Mouse (Mus musculus) spleen, adult 2 months (tissue): ENCODE measurements around the gene Epha2. TPM values are rescaled to one million over a fixed set of nuclear protein-coding genes. Genes with fewer than 3 reads are reported as not detected.
A peak's percentile ranks its signal among the peaks of the same experiment; 100 is the strongest.

Experiments used
- DNase-seq, 2 experiments: peaks; one replicate each; pipeline versions ENCODE4 v3.0.0 to v3.0.0-alpha.2; 2012 to 2021; ENCODE audit warnings: low spot score in 2 of 2, low read depth in 1 of 2
- H3K27ac ChIP-seq: fragments of 200-500 bp; 2 replicates; pipeline ENCODE4 v1.5.1; 2012; ENCODE audit warnings: low read length, inconsistent platforms; ENCODE audit not compliant: insufficient read depth
- H3K27me3 ChIP-seq: fragments of 200-500 bp; 2 replicates; pipeline ENCODE4 v1.6.1; 2012; ENCODE audit warnings: mild to moderate bottlenecking, moderate library complexity, low read length, inconsistent platforms; ENCODE audit not compliant: control insufficient read depth, insufficient read depth
- H3K36me3 ChIP-seq: fragments of 200-500 bp; 2 replicates; pipeline ENCODE4 v1.6.1; 2012; ENCODE audit warnings: mild to moderate bottlenecking, low read length, inconsistent platforms; ENCODE audit not compliant: control insufficient read depth, insufficient read depth
- H3K4me1 ChIP-seq: fragments of 200-500 bp; 2 replicates; pipeline ENCODE4 v1.6.1; 2011; ENCODE audit warnings: inconsistent platforms; ENCODE audit not compliant: control insufficient read depth, insufficient read depth, insufficient read length
- H3K4me3 ChIP-seq: fragments of 200-500 bp; 2 replicates; pipeline ENCODE4 v1.5.1; 2011; ENCODE audit warnings: mild to moderate bottlenecking, inconsistent platforms; ENCODE audit not compliant: insufficient read depth, insufficient read length; ENCODE audit errors: extremely low read depth
- CTCF ChIP-seq: fragments of 200-500 bp; IDR thresholded peaks from 2 replicates; pipeline ENCODE4 v1.5.1; 2011; ENCODE audit warnings: mild to moderate bottlenecking, inconsistent platforms; ENCODE audit not compliant: insufficient read depth, insufficient read length, insufficient replicate concordance; ENCODE audit errors: extremely low read depth
- POLR2A ChIP-seq: fragments of 200-500 bp; IDR thresholded peaks from 2 replicates; pipeline ENCODE4 v1.6.1; 2011; ENCODE audit warnings: low read depth, low read length, inconsistent platforms
- WGBS: fragments of 180-500 bp; shearing (Covaris S2); methylation state at CpG from one replicate; pipeline ENCODE4 v1.1.7; 2018; 5-methylcytosine and 5-hydroxymethylcytosine counted together
- polyA plus RNA-seq: library from polyadenylated mRNA; depleted of rRNA; stranded (reverse); fragments of >200 nt; gene quantifications from 2 replicates; pipeline ENCODE4 v1.2.3, GENCODE M21; 2012

The Epha2 gene
- polyA plus RNA-seq, 1 experiment = 8.0 TPM

- 88% methylated on average over 3 of the region's 3 CpGs for WGBS
- no peaks in the 10 kb centered on the region for H3K4me1 ChIP-seq
- H3K36me3 ChIP-seq = no peaks in the 10 kb centered on the region
- TF ChIP-seq CTCF (no peak), POLR2A (no peak)
- no peak overlapping the region for H3K27ac ChIP-seq
- H3K27me3 ChIP-seq = no peaks in the 10 kb centered on the region
- H3K4me3 ChIP-seq = no peak overlapping the region
- DNase-seq = no peak
These were observed 34.9 kb upstream of the Epha2 start for GRCm38 (mm10) chr4:141265979-141266637.

- H3K27ac ChIP-seq = no peak overlapping the region
- H3K4me1 ChIP-seq = no peaks in the 10 kb centered on the region; the same call in 1 of the 2 replicates
- no peak for TF ChIP-seq POLR2A
- no peak for TF ChIP-seq CTCF
- H3K27me3 ChIP-seq = no peaks in the 10 kb centered on the region
- no peak for DNase-seq
- WGBS = 72% methylated on average over 3 of the region's 3 CpGs
- no peaks in the 10 kb centered on the region for H3K36me3 ChIP-seq
- no peak overlapping the region for H3K4me3 ChIP-seq
These were observed 33.8 kb upstream of the Epha2 start for GRCm38 (mm10) chr4:141267250-141267649.

- no peaks in the 10 kb centered on the region for H3K36me3 ChIP-seq
- H3K27ac ChIP-seq = no peak overlapping the region
- peak in 1 of 2 experiments; percentile 28 for DNase-seq
- no peaks in the 10 kb centered on the region; the same call in 1 of the 2 replicates for H3K4me1 ChIP-seq
- 26% methylated on average over 9 of the region's 9 CpGs for WGBS
- H3K4me3 ChIP-seq = no peak overlapping the region
- H3K27me3 ChIP-seq = no peaks in the 10 kb centered on the region
- TF ChIP-seq POLR2A (no peak), CTCF (peak; percentile 74; the same call in 1 of the 2 replicates)
These were observed 33.2 kb upstream of the Epha2 start for GRCm38 (mm10) chr4:141267837-141268236.

- no peak for DNase-seq
- TF ChIP-seq POLR2A = no peak
- TF ChIP-seq CTCF = no peak
- no peak overlapping the region for H3K4me3 ChIP-seq
- no peak overlapping the region for H3K27ac ChIP-seq
- WGBS = 75% methylated on average over 4 of the region's 4 CpGs
- no peaks in the 10 kb centered on the region; the same call in 1 of the 2 replicates for H3K4me1 ChIP-seq
- no peaks in the 10 kb centered on the region for H3K27me3 ChIP-seq
- no peaks in the 10 kb centered on the region for H3K36me3 ChIP-seq
These were observed 32.7 kb upstream of the Epha2 start for GRCm38 (mm10) chr4:141268350-141268749.

- no peak overlapping the region for H3K27ac ChIP-seq
- WGBS = 52% methylated on average over 6 of the region's 6 CpGs
- no peak for TF ChIP-seq POLR2A
- no peak for TF ChIP-seq CTCF
These were observed 32.0 kb upstream of the Epha2 start for GRCm38 (mm10) chr4:141269080-141269479.

GRCm38 (mm10) chr4:141270201-141270940, 30.7 kb upstream of the Epha2 start:
- no peak overlapping the region for H3K4me3 ChIP-seq
- TF ChIP-seq POLR2A (no peak), CTCF (no peak)
- H3K27me3 ChIP-seq = no peaks in the 10 kb centered on the region
- WGBS = 86% methylated on average over 15 of the region's 15 CpGs
- no peak overlapping the region for H3K27ac ChIP-seq
- DNase-seq = no peak
- H3K4me1 ChIP-seq = no peaks in the 10 kb centered on the region; the same call in 1 of the 2 replicates
- no peaks in the 10 kb centered on the region for H3K36me3 ChIP-seq

More at GRCm38 (mm10) chr4:141269080-141269479, 32.0 kb upstream of the Epha2 start:
- DNase-seq = peak in 1 of 2 experiments; percentile 5
- no peaks in the 10 kb centered on the region for H3K27me3 ChIP-seq
- H3K4me1 ChIP-seq = no peaks in the 10 kb centered on the region; the same call in 1 of the 2 replicates
- H3K4me3 ChIP-seq = no peak overlapping the region
- H3K36me3 ChIP-seq = no peaks in the 10 kb centered on the region
